Mouse (Mus musculus) embryonic facial prominence, embryonic 14.5 days (tissue): ENCODE measurements around the gene Cysrt1. TPM values are rescaled to one million over a fixed set of nuclear protein-coding genes. Genes with fewer than 3 reads are reported as not detected.

Experiments
- ATAC-seq: fragments of 200-750 bp; cut with Nextera tagmentation; 2 replicates; pipeline ENCODE4 v1.8.0; 2017; ENCODE audit warnings: low read depth, moderate number of reproducible peaks, moderate TSS enrichment
- DNase-seq: peaks from one replicate; pipeline ENCODE4 v3.0.0-alpha.2; 2015; ENCODE audit warnings: low spot score
- H3K27ac ChIP-seq: fragments of 300-500 bp; sonication (generic); replicated peaks from 2 replicates; pipeline ENCODE4 v1.5.1; 2014; ENCODE audit warnings: low read depth, mild to moderate bottlenecking, low read length, moderate library complexity
- H3K27me3 ChIP-seq: fragments of 300-500 bp; sonication (generic); replicated peaks from 2 replicates; pipeline ENCODE4 v1.6.1; 2014; ENCODE audit warnings: low read length; ENCODE audit not compliant: control insufficient read depth, insufficient read depth
- H3K36me3 ChIP-seq: fragments of 300-500 bp; sonication (generic); 2 replicates; pipeline ENCODE4 v1.6.1; 2014; ENCODE audit warnings: low read length, mixed read lengths; ENCODE audit not compliant: control insufficient read depth, insufficient read depth
- H3K4me1 ChIP-seq: fragments of 300-500 bp; sonication (generic); 2 replicates; pipeline ENCODE4 v1.6.1; 2014; ENCODE audit warnings: antibody characterized with exemption, low read length; ENCODE audit not compliant: control insufficient read depth, insufficient read depth
- H3K4me2 ChIP-seq: fragments of 300-500 bp; sonication (generic); 2 replicates; pipeline ENCODE4 v1.6.1; 2014; ENCODE audit warnings: low read depth, mild to moderate bottlenecking, low read length, moderate library complexity, mixed read lengths
- H3K4me3 ChIP-seq: fragments of 300-500 bp; sonication (generic); 2 replicates; pipeline ENCODE4 v1.5.1; 2014; ENCODE audit warnings: low read depth, mild to moderate bottlenecking, low read length
- H3K9ac ChIP-seq: fragments of 300-500 bp; sonication (generic); 2 replicates; pipeline ENCODE4 v1.6.1; 2014; ENCODE audit warnings: low read depth, mild to moderate bottlenecking, low read length, moderate library complexity, mixed read lengths
- H3K9me3 ChIP-seq: fragments of 300-500 bp; sonication (generic); 2 replicates; pipeline ENCODE4 v1.6.1; 2016; ENCODE audit warnings: low read length; ENCODE audit not compliant: control insufficient read depth
- WGBS: fragments of 180-500 bp; shearing (Covaris S2); extraction: QIAGEN DNeasy Blood & Tissue Kit; methylation state at CpG from one replicate; pipeline ENCODE4 v1.1.7; 2014; 5-methylcytosine and 5-hydroxymethylcytosine counted together
- polyA plus RNA-seq: library from polyadenylated mRNA; unstranded; fragments of >200 nt; fragmentation: Nextera tagmentation; extraction: Ambion mirVana; gene quantifications from 2 replicates; pipeline ENCODE4 v1.2.1, GENCODE M21; 2014

Gene Cysrt1
- polyA plus RNA-seq, 1 experiment from 2014 or later: 10.2 TPM

DNA sequence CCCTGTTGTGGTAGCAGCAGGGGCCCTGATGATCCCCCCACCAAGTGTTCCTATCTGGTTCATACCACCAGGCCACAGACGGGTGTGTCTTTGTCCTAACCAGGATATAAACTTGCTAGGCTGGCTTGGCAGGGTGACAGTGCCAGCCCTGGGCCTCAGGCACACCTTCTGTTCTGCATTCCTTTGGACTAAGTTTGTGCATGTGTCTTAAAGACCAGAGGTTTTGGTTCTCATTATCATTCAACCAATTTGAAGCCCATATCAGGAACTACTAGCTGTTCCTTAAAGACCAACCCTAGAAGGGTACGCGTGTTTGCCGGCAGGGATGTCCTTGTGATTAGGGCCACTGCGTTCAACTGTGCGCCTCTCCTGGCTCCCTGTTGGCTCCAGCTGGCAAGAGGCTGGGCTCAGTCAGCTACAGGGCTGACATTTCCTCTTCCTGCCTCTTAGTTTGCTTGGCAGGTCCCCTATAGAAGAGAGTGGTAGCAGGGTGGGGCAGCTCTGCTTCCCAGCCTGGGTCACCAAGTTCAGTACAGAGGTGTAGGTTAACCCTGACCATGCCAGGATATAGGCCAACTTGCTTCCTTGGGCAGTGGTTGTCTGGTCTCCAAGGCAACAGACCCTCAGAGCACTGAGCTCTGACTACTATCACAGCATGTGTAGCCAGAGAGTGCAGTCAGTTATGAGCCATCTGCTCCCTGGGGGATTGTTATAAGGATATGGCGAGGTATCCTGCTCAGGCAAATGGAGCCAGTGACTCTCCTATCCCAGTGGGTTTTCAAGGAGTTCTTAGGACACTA lies 44.8 kb upstream of the Cysrt1 start:
- no peaks in the 10 kb centered on the region for H3K4me1 ChIP-seq
- DNase-seq (peak; percentile 86), ATAC-seq (peak; percentile 80)
- H3K9ac ChIP-seq: no peak overlapping the region
- H3K4me3 ChIP-seq: no peak overlapping the region
- H3K27me3 ChIP-seq: peaks cover 44% of the 10 kb centered on the region
- H3K27ac ChIP-seq: peak overlapping the region; percentile 81
- 58% methylated on average over 7 of the region's 7 CpGs for WGBS
- H3K36me3 ChIP-seq: peaks cover 43% of the 10 kb centered on the region
- no peak overlapping the region for H3K4me2 ChIP-seq
- H3K9me3 ChIP-seq: no peaks in the 10 kb centered on the region

DNA sequence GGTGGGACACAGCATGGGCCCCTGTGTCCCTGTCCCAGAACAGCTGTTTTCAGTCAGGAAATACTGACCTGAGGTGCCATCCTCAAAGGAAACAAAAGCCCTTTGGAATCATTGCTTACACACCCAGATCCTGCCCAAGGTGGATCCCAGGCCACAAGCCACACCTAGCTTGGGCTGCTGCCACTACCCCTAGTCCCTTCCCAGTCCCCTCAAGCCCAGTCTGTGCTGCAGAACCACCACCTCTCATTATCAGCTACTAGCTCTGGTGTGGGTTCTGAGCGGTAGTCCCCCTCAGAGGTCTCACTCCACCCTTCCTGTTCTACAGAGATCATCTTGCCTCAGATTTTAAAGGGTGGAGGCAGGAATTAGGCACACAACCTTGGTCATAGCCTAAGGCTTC lies 44.1 kb upstream of the Cysrt1 start:
- peaks cover 49% of the 10 kb centered on the region for H3K36me3 ChIP-seq
- H3K4me1 ChIP-seq: no peaks in the 10 kb centered on the region
- no peaks in the 10 kb centered on the region for H3K9me3 ChIP-seq
- ATAC-seq (peak; percentile 28; the same call in 1 of the 2 replicates), DNase-seq (no peak)
- H3K4me2 ChIP-seq: no peak overlapping the region
- 43% methylated on average over 1 of the region's 1 CpGs for WGBS
- H3K9ac ChIP-seq: no peak overlapping the region
- H3K27me3 ChIP-seq: peaks cover 37% of the 10 kb centered on the region
- peak overlapping the region; percentile 81 for H3K27ac ChIP-seq
- no peak overlapping the region for H3K4me3 ChIP-seq

DNA sequence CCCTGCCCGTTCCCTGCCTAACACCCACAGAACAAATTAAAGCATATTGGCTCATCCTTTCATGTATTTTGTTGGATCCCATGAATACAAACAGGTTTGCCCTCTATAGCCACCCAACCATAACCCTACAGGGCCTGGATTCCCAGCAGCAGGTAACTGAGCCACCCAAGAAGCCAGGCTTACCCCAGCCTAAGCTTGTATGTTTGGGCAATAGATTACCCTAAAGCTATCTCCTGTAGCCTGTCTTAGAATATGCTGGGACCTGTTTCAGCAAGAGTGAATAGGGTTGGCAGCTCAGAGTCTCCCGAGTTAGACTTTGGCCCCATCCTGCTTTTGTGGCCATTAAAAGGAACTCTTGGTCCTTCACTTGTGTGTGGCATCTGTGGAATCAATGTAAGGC lies 43.3 kb upstream of the Cysrt1 start:
- Histone ChIP-seq H3K36me3 (peaks cover 56% of the 10 kb centered on the region), H3K9me3 (no peaks in the 10 kb centered on the region), H3K9ac (no peak overlapping the region), H3K4me1 (no peaks in the 10 kb centered on the region), H3K4me2 (no peak overlapping the region), H3K27me3 (peaks cover 29% of the 10 kb centered on the region), H3K4me3 (no peak overlapping the region), H3K27ac (0 out of 2 replicates have a peak overlapping the region, but pooled peaks have one; percentile 81)
- DNase-seq (no peak), ATAC-seq (no peak)
- 90% methylated on average over 2 of the region's 2 CpGs for WGBS

DNA sequence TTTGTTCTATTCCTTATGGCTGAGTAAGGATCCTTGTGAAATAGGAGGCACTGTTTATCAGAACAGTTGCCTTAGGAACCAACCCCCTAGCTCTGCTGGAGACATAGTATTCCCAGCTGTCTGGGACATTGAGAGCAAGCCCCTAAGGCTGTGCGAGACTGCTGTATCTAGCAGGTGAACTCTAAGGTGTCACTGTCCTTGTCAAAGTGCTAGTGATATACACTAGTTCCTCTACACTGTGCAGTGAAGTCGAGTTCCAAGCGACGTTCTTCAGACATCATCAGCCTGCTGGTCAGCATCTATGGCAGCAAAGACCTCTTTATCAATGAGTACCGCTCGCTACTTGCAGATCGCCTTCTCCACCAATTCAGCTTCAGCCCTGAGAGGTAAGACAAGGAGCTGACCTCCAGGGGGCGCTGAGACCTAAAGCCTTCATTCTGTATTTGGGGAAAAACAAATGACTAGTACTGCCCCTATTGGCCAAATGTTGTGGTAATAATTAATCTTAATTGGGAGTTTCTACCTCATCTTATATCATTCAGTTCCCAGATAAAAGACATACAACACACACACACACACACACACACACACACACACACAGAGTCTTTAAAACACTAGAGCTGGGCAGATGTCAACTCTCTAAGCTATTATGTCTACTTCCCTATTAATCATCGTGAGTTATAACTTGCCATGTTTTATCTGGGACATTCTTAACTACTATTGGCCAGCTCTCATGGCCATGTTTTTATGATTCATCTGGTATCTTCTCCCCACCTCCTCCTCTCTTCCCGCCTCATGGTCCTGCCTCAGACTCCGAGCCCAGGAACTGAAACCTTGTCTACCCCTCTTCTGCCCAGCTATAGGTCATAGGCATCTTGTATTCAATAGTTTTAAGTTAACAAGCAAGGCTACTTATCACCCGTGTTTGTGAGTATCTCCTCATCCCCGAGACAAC lies 37.0 kb upstream of the Cysrt1 start:
- ATAC-seq (0 out of 2 replicates have a peak, but pooled peaks have one; percentile 44), DNase-seq (peak; percentile 83)
- H3K4me3 ChIP-seq: no peak overlapping the region
- peaks cover 97% of the 10 kb centered on the region for H3K36me3 ChIP-seq
- no peaks in the 10 kb centered on the region for H3K27me3 ChIP-seq
- H3K9ac ChIP-seq: no peak overlapping the region
- H3K4me2 ChIP-seq: no peak overlapping the region
- WGBS: 64% methylated on average over 13 of the region's 13 CpGs
- no peak overlapping the region for H3K27ac ChIP-seq
- no peaks in the 10 kb centered on the region for H3K4me1 ChIP-seq
- no peaks in the 10 kb centered on the region for H3K9me3 ChIP-seq

DNA sequence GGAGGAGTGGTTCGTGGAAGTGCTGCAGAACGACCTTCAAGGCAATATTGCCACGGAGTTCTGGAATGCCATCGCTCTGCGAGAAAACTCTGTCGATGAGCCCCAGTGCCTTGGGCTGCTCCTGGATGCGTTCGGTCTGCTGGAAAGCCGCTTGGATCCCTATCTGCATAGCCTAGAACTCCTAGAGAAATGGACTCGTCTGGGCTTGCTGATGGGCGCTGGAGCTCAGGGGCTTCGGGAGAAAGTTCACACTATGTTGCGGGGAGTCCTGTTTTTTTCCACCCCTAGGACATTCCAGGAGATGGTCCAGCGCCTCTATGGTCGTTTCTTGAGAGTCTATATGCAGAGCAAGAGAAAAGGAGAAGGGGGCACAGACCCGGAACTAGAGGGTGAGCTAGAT lies 30.8 kb upstream of the Cysrt1 start:
- H3K27ac ChIP-seq: peak overlapping the region; percentile 65; the same call in 1 of the 2 replicates
- peak overlapping the region; percentile 84 for H3K9ac ChIP-seq
- DNase-seq (no peak), ATAC-seq (no peak)
- no peaks in the 10 kb centered on the region for H3K9me3 ChIP-seq
- peaks cover 70% of the 10 kb centered on the region for H3K36me3 ChIP-seq
- peak overlapping the region; percentile 84 for H3K4me3 ChIP-seq
- H3K27me3 ChIP-seq: no peaks in the 10 kb centered on the region
- H3K4me1 ChIP-seq: peaks cover 17% of the 10 kb centered on the region
- peak overlapping the region; percentile 83 for H3K4me2 ChIP-seq
- WGBS: 32% methylated on average over 16 of the region's 16 CpGs

DNA sequence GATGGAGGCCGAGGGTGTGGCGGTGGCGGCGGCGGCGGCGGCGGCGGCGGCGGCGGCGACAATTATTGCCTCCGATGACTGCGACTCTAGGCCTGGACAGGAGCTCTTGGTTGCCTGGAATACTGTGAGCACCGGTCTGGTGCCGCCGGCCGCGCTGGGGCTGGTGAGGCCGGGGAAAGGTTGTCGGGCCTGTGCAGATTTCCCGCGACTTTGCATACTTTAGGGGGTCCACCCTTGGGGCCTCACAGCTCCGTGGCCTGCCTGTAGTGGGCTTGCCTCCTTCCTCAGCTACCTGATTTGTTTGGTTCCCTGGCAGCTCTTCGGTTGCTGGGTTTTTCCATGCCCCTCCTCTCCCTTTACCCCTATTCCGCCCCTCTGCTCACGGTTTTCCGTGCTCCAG lies 30.3 kb upstream of the Cysrt1 start:
- no peaks in the 10 kb centered on the region for H3K27me3 ChIP-seq
- peaks cover 65% of the 10 kb centered on the region for H3K36me3 ChIP-seq
- no peaks in the 10 kb centered on the region for H3K9me3 ChIP-seq
- peak overlapping the region; percentile 84 for H3K9ac ChIP-seq
- peak overlapping the region; percentile 65; the same call in 1 of the 2 replicates for H3K27ac ChIP-seq
- peaks cover 17% of the 10 kb centered on the region for H3K4me1 ChIP-seq
- peak overlapping the region; percentile 84 for H3K4me3 ChIP-seq
- 2% methylated on average over 5 of the region's 29 CpGs for WGBS
- DNase-seq: no peak
- peak; percentile 47 for ATAC-seq
- peak overlapping the region; percentile 83 for H3K4me2 ChIP-seq

DNA sequence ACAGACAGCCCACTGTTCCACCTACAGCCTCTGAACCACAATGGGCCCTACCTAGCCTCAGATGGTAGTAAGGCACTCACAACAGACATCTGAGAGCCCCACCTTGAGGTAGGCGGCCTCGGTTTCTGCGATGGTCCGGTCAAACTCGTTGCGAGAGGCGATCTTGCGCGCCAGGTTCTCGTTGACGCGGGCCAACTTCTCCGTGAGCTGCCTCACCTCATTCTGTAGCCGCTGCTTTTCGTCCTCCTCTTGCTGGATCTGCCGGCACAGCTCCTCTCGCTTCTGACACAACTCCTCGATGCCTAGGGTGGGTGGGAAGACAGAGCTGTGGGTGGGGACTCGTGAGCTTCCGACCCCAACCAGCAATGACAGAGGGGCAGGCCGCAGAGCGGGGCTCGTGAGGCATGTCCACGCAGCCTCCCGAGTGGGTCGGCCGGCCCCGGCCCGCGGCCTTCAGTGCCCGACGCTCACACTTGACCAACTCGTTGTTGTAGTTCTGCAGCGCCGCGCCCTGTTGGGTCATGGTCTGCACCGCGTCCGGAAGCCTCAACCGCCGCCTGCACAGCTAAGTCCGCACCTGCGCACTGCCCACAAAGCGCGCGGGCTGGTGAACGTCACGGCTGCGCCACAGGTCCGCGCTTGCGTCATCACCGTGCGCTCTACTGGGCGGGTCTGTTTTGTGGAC lies 29.7 kb upstream of the Cysrt1 start, which contains the start of the genes Ssna1 and Anapc2:
Gene Ssna1 (minus strand): TSS at position 612 of the 685 bp plus-strand sequence.
Gene Anapc2 (plus strand): TSS at position 652 of the 685 bp plus-strand sequence.
- Histone ChIP-seq H3K4me1 (peaks cover 17% of the 10 kb centered on the region), H3K4me3 (peak within 1 kb of the TSS; percentile 84), H3K4me2 (peak within 1 kb of the TSS; percentile 83), H3K27ac (peak within 1 kb of the TSS; percentile 65), H3K9ac (peak within 1 kb of the TSS; percentile 84), H3K27me3 (no peaks in the 10 kb centered on the region), H3K36me3 (peaks cover 59% of the 10 kb centered on the region), H3K9me3 (no peaks in the 10 kb centered on the region)
- DNase-seq (peak; percentile 98), ATAC-seq (peak; percentile 97)
- under 1% methylated on average over 37 of the region's 55 CpGs for WGBS
